23 mouse cellular contexts compared by ENCODE assay signal in genomic region chr1:191197916-191198315, GRCm38 (mm10). TPM values are rescaled to one million over a fixed set of nuclear protein-coding genes. Genes with fewer than 3 reads are reported as not detected.
DNase-seq lines count a peak whose midpoint lies in the region; ATAC-seq and TF ChIP-seq lines count a peak whose summit lies in the region.
"Had no signal": no experiment of that assay in that cellular context is flagged by ENCODE, and none has a peak within 500 bp of the region (broad histone marks: within the 10 kb centered on the region; RNA-seq: fewer than 3 reads in every experiment).

No protein-coding gene starts in this region.

- H3K9me3 ChIP-seq in lung, postnatal 0 days (ENCODE audit: low read length) = no peaks in the 10 kb centered on the region
- no peaks in the 10 kb centered on the region; the same call in 1 of the 2 replicates for H3K9me3 ChIP-seq in G1E (replicated peaks)
- no peaks in the 10 kb centered on the region for H3K9me3 ChIP-seq in midbrain, postnatal 0 days (ENCODE audit: low read length)
- no peaks in the 10 kb centered on the region for H3K9me3 ChIP-seq in intestine, embryonic 16.5 days (ENCODE audit: control insufficient read depth, low read length)
- H3K9me3 ChIP-seq: heart, embryonic 13.5 days; liver, embryonic 13.5 days; midbrain, embryonic 10.5 days had no signal

- H3K27ac ChIP-seq in lung, postnatal 0 days (ENCODE audit: low read length) = no peak overlapping the region
- no peak overlapping the region for H3K27ac ChIP-seq in cerebellum, adult 2 months (ENCODE audit: insufficient read depth, low read length)
- H3K27ac ChIP-seq in midbrain, postnatal 0 days (ENCODE audit: low read depth, low read length) = no peak overlapping the region
- no peak overlapping the region for H3K27ac ChIP-seq in intestine, embryonic 16.5 days (ENCODE audit: low read length)
- H3K27ac ChIP-seq: heart, embryonic 13.5 days; hindbrain, embryonic 10.5 days; liver, embryonic 13.5 days; midbrain, embryonic 10.5 days had no signal

- H3K9ac ChIP-seq in lung, postnatal 0 days (replicated peaks; ENCODE audit: low read depth) = no peak overlapping the region
- no peak overlapping the region for H3K9ac ChIP-seq in midbrain, postnatal 0 days (replicated peaks; ENCODE audit: low read length, poor library complexity, severe bottlenecking)
- no peak overlapping the region for H3K9ac ChIP-seq in intestine, embryonic 16.5 days (ENCODE audit: low read depth, low read length)
- H3K9ac ChIP-seq: forebrain, postnatal 0 days; heart, embryonic 13.5 days; liver, embryonic 13.5 days had no signal

- TF ChIP-seq CTCF in lung, postnatal 0 days (IDR thresholded peaks at IDR 0.05) = no peak
- TF ChIP-seq CTCF in G1E (IDR thresholded peaks at IDR 0.05; ENCODE audit: low read depth, low read length) = no peak
- no peak for TF ChIP-seq CTCF in cerebellum, adult 2 months (IDR thresholded peaks at IDR 0.05; ENCODE audit: borderline replicate concordance, insufficient read depth, low read depth, low read length)
- no peak for TF ChIP-seq CTCF in midbrain, postnatal 0 days (IDR thresholded peaks at IDR 0.05)

- no peaks in the 10 kb centered on the region for H3K27me3 ChIP-seq in lung, postnatal 0 days (replicated peaks; ENCODE audit: insufficient read depth, low read length)
- peaks cover 6% of the 10 kb centered on the region for H3K27me3 ChIP-seq in G1E (ENCODE audit: insufficient read depth, low read length)
- no peaks in the 10 kb centered on the region for H3K27me3 ChIP-seq in cerebellum, adult 2 months (ENCODE audit: control insufficient read depth, insufficient read depth, low read length)
- H3K27me3 ChIP-seq in midbrain, postnatal 0 days (ENCODE audit: insufficient read depth, low read length) = no peaks in the 10 kb centered on the region
- no peaks in the 10 kb centered on the region for H3K27me3 ChIP-seq in intestine, embryonic 16.5 days (replicated peaks; ENCODE audit: control insufficient read depth, insufficient read depth, low read length)

- no peak for TF ChIP-seq EP300 in lung, postnatal 0 days (IDR thresholded peaks at IDR 0.05)

- WGBS in lung, postnatal 0 days = 56% methylated on average over 7 of the region's 7 CpGs
- WGBS in cerebellum, adult 2 months = 77% methylated on average over 7 of the region's 7 CpGs
- WGBS in midbrain, postnatal 0 days = 81% methylated on average over 7 of the region's 7 CpGs
- 72% methylated on average over 7 of the region's 7 CpGs for WGBS in intestine, embryonic 16.5 days

- no peak for ATAC-seq in lung, postnatal 0 days
- peak; percentile 67 for ATAC-seq in G1E (ENCODE audit: extremely low read depth, insufficient number of reproducible peaks, low FRiP score, poor library complexity, severe bottlenecking)
- peak; percentile 50 to 54 for ATAC-seq in hematopoietic stem cell, adult 5-6 weeks (replicated peaks in 1 of 2; ENCODE audit: insufficient read depth in 1 of 2, low FRiP score in 2 of 2, low TSS enrichment in 1 of 2, low read depth in 1 of 2, poor library complexity in 2 of 2, severe bottlenecking in 2 of 2)
- ATAC-seq in monocyte, adult 5-6 weeks (replicated peaks; ENCODE audit: insufficient number of reproducible peaks, low FRiP score, low TSS enrichment, poor library complexity, severe bottlenecking) = peak; percentile 66
- no peak for ATAC-seq in midbrain, postnatal 0 days (ENCODE audit: low FRiP score)
- ATAC-seq in intestine, embryonic 16.5 days = no peak
- ATAC-seq: forebrain, postnatal 0 days had no signal

- no peak overlapping the region for H3K4me2 ChIP-seq in lung, postnatal 0 days (replicated peaks; ENCODE audit: low read depth, low read length)
- H3K4me2 ChIP-seq in midbrain, postnatal 0 days (ENCODE audit: low read depth, low read length, poor library complexity, severe bottlenecking) = no peak overlapping the region
- H3K4me2 ChIP-seq in intestine, embryonic 16.5 days (ENCODE audit: low read depth, low read length) = no peak overlapping the region
- H3K4me2 ChIP-seq: heart, embryonic 13.5 days; liver, embryonic 13.5 days had no signal

- DNase-seq in lung, postnatal 0 days (ENCODE audit: low spot score) = peak; percentile 36
- DNase-seq in lung, postnatal 14 days = no peak
- DNase-seq in G1E (ENCODE audit: low spot score) = no peak
- DNase-seq in cerebellum, adult 2 months = no peak
- DNase-seq in midbrain, postnatal 0 days (ENCODE audit: low spot score) = no peak
- DNase-seq: adrenal gland, postnatal 14 days; cerebellum, adult 11 months; cerebellum, postnatal 36 days; forebrain, postnatal 0 days; gastrocnemius, postnatal 10 days; kidney, postnatal 10 days; liver, embryonic 13.5 days; thymus, adult 2 months had no signal

- no peak overlapping the region for H3K4me3 ChIP-seq in lung, postnatal 0 days (ENCODE audit: low read depth, low read length)
- H3K4me3 ChIP-seq in G1E (ENCODE audit: low read depth, low read length) = no peak overlapping the region
- H3K4me3 ChIP-seq in cerebellum, adult 2 months (replicated peaks; ENCODE audit: insufficient read depth, low read depth, low read length) = no peak overlapping the region
- no peak overlapping the region for H3K4me3 ChIP-seq in midbrain, postnatal 0 days (ENCODE audit: low read depth, low read length)
- no peak overlapping the region for H3K4me3 ChIP-seq in intestine, embryonic 16.5 days (ENCODE audit: low read length)
- H3K4me3 ChIP-seq: heart, embryonic 13.5 days; hindbrain, embryonic 10.5 days; liver, embryonic 13.5 days; midbrain, embryonic 10.5 days had no signal

- no peaks in the 10 kb centered on the region for H3K4me1 ChIP-seq in lung, postnatal 0 days (ENCODE audit: insufficient read depth, low read depth, low read length)
- peaks cover 4% of the 10 kb centered on the region; the same call in 1 of the 2 replicates for H3K4me1 ChIP-seq in G1E (ENCODE audit: insufficient read depth, low read depth, low read length)
- no peaks in the 10 kb centered on the region for H3K4me1 ChIP-seq in cerebellum, adult 2 months (ENCODE audit: control insufficient read depth, insufficient read depth, low read length)
- H3K4me1 ChIP-seq in midbrain, postnatal 0 days (ENCODE audit: insufficient read depth, low read length) = no peaks in the 10 kb centered on the region
- H3K4me1 ChIP-seq in intestine, embryonic 16.5 days (ENCODE audit: control insufficient read depth, insufficient read depth, low read length) = peaks cover 11% of the 10 kb centered on the region; the same call in 1 of the 2 replicates
- H3K4me1 ChIP-seq: hindbrain, embryonic 10.5 days; midbrain, embryonic 10.5 days had no signal

- TF ChIP-seq POLR2A in cerebellum, adult 2 months (IDR thresholded peaks at IDR 0.05; ENCODE audit: borderline replicate concordance, insufficient read depth, low read length) = no peak

- H3K36me3 ChIP-seq in lung, postnatal 0 days (ENCODE audit: insufficient read depth, low read length) = no peaks in the 10 kb centered on the region
- H3K36me3 ChIP-seq in G1E (replicated peaks) = no peaks in the 10 kb centered on the region
- no peaks in the 10 kb centered on the region for H3K36me3 ChIP-seq in midbrain, postnatal 0 days (ENCODE audit: insufficient read depth, low read length)
- no peaks in the 10 kb centered on the region for H3K36me3 ChIP-seq in intestine, embryonic 16.5 days (ENCODE audit: control insufficient read depth, insufficient read depth, low read length)
- H3K36me3 ChIP-seq: heart, embryonic 13.5 days; hindbrain, embryonic 10.5 days; liver, embryonic 13.5 days; midbrain, embryonic 10.5 days had no signal

RNA-seq across cellular contexts. Expression of gene Atf3, which starts 19.9 kb away (rescaled TPM):
- 8.2 and 8.3 TPM in 2 replicates for polyA plus RNA-seq in lung, postnatal 0 days (2015; fragmentation: Nextera tagmentation; extraction: Ambion mirVana)
- total RNA-seq in G1E (2014; fragmentation: Nextera tagmentation) (not detected in 2 replicates), G1E (2017) (0.16 TPM in 1 of 2 replicates, not detected in the other)
- not detected in 2 replicates for polyA plus RNA-seq in G1E (2012)
- total RNA-seq in hematopoietic stem cell, adult 5-6 weeks (2017) = 63.1 and 74.7 TPM in 2 replicates
- total RNA-seq in monocyte, adult 5-6 weeks (2017) = 225 to 427 TPM (median 242 TPM) in 3 replicates
- polyA plus RNA-seq in cerebellum, adult 2 months (2012; rRNA removed) = 1.00 and 1.1 TPM in 2 replicates
- 0.80 and 3.5 TPM in 2 replicates for total RNA-seq in midbrain, postnatal 0 days (2014; rRNA removed)
- polyA plus RNA-seq in midbrain, postnatal 0 days (2015; fragmentation: Nextera tagmentation; extraction: Ambion mirVana) = 1.2 and 1.3 TPM in 2 replicates
- 4.1 and 5.6 TPM in 2 replicates for polyA plus RNA-seq in intestine, embryonic 16.5 days (2015; fragmentation: Nextera tagmentation; extraction: Ambion mirVana)

RNA-seq across cellular contexts. Expression of gene Fam71a, which starts 33.3 kb away (rescaled TPM):
- not detected in 2 replicates for polyA plus RNA-seq in lung, postnatal 0 days (2015; fragmentation: Nextera tagmentation; extraction: Ambion mirVana)
- total RNA-seq in G1E (2014; fragmentation: Nextera tagmentation) (not detected in 2 replicates), G1E (2017) (0.05 and 0.12 TPM in 2 replicates)
- not detected in 2 replicates for polyA plus RNA-seq in G1E (2012)
- total RNA-seq in hematopoietic stem cell, adult 5-6 weeks (2017) = 0.69 and 2.3 TPM in 2 replicates
- 0.21 to 3.1 TPM (median 1.3 TPM) in 3 replicates for total RNA-seq in monocyte, adult 5-6 weeks (2017)
- polyA plus RNA-seq in cerebellum, adult 2 months (2012; rRNA removed) = not detected in 2 replicates
- total RNA-seq in midbrain, postnatal 0 days (2014; rRNA removed) = not detected in 2 replicates
- polyA plus RNA-seq in midbrain, postnatal 0 days (2015; fragmentation: Nextera tagmentation; extraction: Ambion mirVana) = not detected in 2 replicates
- not detected in 2 replicates for polyA plus RNA-seq in intestine, embryonic 16.5 days (2015; fragmentation: Nextera tagmentation; extraction: Ambion mirVana)
- total RNA-seq: adrenal gland, postnatal 14 days; forebrain, postnatal 0 days; gastrocnemius, postnatal 10 days; layer of hippocampus, postnatal 14 days; left cerebral cortex, postnatal 25 days had no signal
- polyA plus RNA-seq: embryonic facial prominence, embryonic 11.5 days; forebrain, postnatal 0 days; heart, embryonic 13.5 days; hindbrain, embryonic 10.5 days; intestine, embryonic 14.5 days; liver, embryonic 13.5 days; midbrain, embryonic 10.5 days; thymus, adult 2 months had no signal

Comparison
In these comparisons a context has a peak if more than half of its experiments do, and no peak if none do; other contexts are left out.
1. ATAC-seq: peak in G1E (single experiment), hematopoietic stem cell, adult 5-6 weeks (2 of 2) and monocyte, adult 5-6 weeks (single experiment); none in lung, postnatal 0 days (single experiment), midbrain, postnatal 0 days (single experiment) and intestine, embryonic 16.5 days (single experiment).